Mouse (Mus musculus): ENCODE measurements around the gene Gm9573.

Gm9573 gene

DNA sequence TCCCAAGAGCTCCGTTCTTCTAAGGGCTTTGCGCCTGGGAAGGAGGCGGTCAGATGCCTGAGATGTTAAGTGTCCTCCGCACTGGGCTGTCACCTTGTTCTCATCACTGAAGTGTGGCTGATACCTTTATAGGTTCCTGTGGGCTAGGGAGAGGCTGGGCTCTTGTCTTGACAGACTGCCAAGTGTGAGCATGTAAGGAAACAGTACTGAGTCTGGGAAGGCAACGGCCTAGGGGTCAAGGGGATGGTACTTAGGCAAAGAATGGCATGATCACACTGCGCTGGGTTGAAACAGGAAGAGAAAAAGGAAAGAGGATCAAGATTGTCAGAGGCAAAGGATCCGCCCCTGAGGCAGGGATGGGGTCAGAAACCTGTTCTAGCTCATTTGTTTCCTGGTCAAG lies at the start of gene Gm9573:
TSS of gene Gm9573 (minus strand) at position 101 of the 400 bp plus-strand sequence.
- no peak for DNase-seq (ENCODE audit: low spot score)

- DNase-seq (ENCODE audit: low spot score), result peak; percentile 94
Observed at GRCm38 (mm10) chr17:35673416-35674035, 47.1 kb upstream of the Gm9573 start, which contains the start of gene Gtf2h4. TSS of gene Gtf2h4 (minus strand) at chr17:35673739.

DNA sequence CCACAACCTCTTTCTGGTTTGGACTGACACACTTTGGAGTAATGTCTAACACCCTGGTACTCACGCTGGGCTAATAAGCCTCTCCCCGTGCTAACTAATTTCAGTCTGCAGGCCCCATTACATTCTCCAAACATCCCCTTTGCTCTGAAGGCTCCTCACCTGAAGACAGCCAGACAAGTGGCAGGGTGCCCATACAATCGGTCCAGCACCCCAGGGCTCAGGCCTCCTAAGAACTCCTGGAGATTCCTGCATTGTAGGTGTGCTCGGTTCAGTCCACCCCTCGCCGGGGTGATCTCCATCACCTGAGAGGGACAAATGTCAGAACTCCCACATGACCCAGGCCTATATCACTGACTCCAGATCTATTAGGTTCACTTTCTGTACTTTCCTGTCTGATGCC lies 46.1 kb upstream of the Gm9573 start:
- DNase-seq (ENCODE audit: low spot score), result no peak

DNA sequence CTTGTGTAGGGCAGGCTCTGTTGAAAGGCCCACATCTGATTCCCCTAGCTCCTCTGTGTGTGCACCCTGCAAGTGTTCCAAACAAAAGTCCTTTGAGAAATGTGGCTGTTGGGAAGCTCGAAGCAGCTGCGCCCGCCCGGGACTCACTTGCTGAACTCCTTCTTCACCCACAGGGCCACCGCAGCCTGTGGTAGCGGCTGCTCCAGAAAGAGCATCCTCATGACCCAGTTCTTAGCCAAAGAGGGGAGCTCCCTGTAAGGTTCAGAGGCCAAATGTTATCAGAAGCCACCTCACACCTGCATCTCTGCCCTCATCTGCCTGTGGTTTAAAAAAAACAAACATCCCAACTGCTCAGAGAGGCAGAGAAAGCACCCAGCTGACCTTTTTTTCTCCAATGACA lies 45.4 kb upstream of the Gm9573 start:
- no peak for DNase-seq (ENCODE audit: low spot score)

DNA sequence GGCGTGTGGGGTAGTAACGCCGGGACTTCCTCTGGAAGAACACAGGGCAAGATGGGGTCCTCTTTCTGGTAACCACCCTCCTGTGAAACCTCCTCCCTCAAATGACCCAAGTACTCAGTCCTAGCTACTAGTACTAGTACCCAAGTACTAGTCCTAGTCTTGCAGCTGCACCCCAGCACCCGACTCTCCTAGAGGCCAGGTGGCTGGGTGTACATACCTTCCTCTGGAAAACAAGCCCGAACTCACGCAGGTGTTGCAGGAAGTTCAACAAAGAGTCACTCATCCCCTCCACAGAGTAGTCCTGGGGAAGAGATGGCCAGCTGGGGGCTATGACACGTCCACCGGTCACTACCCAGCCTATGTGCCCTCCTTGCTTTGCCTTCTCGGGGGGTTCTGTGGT lies 43.3 kb upstream of the Gm9573 start:
- no peak for DNase-seq (ENCODE audit: low spot score)

GRCm38 (mm10) chr17:35667334-35668065 lies 41.1 kb upstream of the Gm9573 start, which contains the start of gene Vars2:
TSS of gene Vars2 (minus strand) at chr17:35667592.
- DNase-seq (ENCODE audit: low spot score), result peak; percentile 95

DNA sequence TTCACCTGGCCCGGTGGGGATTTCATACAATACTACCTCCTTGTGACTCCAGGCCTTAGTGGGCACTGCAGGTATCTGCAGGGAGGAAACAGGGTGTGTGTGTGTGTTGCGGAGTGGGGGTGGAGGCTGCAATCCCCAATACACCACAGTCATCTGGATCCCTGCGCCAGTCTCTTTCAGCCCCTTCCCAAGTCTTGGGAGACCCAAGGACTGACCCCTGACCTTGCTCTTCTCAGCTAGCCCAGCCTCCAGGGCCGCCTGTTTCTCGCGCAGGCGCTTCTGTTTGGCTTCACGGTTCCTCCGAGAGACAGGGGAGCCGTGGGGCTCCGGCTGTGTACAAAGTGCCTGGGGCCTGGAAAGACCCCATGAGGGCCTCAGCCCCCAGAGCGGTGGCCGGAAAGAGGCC lies 40.4 kb upstream of the Gm9573 start:
- DNase-seq (ENCODE audit: low spot score), result peak; percentile 59

- no peak for DNase-seq (ENCODE audit: low spot score)
Observed at GRCm38 (mm10) chr17:35665957-35666515, 39.6 kb upstream of the Gm9573 start.

- DNase-seq (ENCODE audit: low spot score), result no peak
Observed at GRCm38 (mm10) chr17:35653086-35653485, 26.6 kb upstream of the Gm9573 start.

GRCm38 (mm10) chr17:35649429-35649828 lies 23.0 kb upstream of the Gm9573 start:
- DNase-seq (ENCODE audit: low spot score), result no peak

GRCm38 (mm10) chr17:35643609-35644236 lies 17.3 kb upstream of the Gm9573 start, which contains the start of gene Mucl3:
TSS of gene Mucl3 (minus strand) at chr17:35643695.
- DNase-seq (ENCODE audit: low spot score), result no peak

DNA sequence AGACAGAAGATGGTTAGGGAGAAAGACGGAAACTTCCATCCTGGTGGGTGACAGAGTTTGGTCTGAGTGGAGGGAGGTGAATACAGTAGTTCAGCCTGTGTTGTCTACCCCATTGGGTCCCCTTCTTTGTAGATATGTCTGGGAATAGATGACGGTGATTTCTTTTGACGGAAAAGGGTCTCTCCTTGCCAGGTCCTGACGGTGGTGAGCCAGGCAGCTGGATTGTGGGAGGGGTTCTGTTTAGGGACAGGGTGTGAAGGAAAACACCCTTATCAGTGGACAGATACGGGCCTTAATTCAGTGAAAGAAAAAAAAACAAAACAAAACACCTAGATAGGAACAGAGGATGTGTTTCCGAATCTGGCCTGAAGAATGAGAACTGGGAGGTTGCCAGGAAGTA lies 12.9 kb upstream of the Gm9573 start:
- no peak for DNase-seq (ENCODE audit: low spot score)

GRCm38 (mm10) chr17:35638475-35639190 lies 12.2 kb upstream of the Gm9573 start:
- DNase-seq (ENCODE audit: low spot score), result peak; percentile 84

DNA sequence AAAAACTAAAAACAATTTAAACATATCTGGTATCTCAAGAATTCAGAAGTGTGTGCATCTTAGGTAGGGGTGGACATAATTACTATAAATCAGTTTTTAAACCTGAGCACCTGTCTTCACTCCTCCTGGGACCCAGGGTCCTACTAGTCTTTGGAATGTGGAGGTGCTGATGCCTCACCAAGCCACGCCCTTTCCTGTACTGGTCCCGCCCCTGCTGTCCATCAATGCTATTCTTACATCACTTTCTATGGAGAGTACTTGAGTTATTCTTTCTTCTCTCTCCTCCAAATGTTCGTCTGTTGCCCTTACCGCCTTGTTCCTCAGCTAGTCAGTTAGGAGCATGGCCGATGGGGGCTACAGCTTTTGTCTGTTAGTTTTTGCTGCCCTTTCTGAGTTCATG lies 9.9 kb upstream of the Gm9573 start:
- DNase-seq (ENCODE audit: low spot score), result no peak

DNA sequence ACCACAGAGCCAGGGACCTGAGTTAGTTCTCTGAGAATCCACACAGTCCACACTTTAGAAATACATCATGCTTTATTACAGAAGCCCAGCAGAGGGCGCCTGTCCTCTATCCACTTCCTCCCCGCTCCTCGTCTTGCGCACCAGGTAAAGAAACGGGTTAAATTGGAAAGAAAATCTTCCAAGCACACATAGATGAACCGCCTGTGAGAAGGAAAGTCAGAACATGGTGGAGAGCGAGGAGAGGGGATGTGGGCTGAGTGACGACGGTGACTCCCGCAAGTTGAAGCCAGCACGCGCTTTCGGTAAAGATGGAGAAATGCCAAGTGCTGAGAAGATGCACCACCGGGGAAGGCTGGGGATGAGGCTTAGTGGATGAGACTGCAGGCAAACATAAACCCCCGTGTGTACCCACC lies 9.3 kb upstream of the Gm9573 start:
- peak; percentile 63 for DNase-seq (ENCODE audit: low spot score)

DNA sequence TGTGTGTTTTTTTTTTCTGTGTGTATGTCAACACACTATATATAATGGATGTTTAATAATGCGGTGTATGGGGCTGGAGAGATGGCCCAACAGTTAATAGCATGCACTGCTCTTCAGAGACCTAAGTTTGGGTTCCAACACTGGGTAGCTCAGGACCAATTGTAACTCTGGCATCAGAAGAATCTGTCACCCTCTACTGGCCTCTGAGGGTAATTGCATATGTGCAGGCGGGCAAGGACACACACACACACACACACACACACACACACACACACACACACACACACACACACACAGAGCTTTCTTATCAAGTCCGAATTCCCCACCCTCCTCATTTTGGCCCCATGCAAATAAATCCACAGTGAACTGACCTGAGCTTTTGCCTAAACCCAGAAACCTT lies 8.8 kb upstream of the Gm9573 start:
- no peak for DNase-seq (ENCODE audit: low spot score)

- DNase-seq (ENCODE audit: low spot score), result no peak
Observed at GRCm38 (mm10) chr17:35633992-35634391, 7.6 kb upstream of the Gm9573 start.

GRCm38 (mm10) chr17:35617127-35617526 lies 9.3 kb downstream of the Gm9573 start:
- DNase-seq (ENCODE audit: low spot score), result no peak

DNA sequence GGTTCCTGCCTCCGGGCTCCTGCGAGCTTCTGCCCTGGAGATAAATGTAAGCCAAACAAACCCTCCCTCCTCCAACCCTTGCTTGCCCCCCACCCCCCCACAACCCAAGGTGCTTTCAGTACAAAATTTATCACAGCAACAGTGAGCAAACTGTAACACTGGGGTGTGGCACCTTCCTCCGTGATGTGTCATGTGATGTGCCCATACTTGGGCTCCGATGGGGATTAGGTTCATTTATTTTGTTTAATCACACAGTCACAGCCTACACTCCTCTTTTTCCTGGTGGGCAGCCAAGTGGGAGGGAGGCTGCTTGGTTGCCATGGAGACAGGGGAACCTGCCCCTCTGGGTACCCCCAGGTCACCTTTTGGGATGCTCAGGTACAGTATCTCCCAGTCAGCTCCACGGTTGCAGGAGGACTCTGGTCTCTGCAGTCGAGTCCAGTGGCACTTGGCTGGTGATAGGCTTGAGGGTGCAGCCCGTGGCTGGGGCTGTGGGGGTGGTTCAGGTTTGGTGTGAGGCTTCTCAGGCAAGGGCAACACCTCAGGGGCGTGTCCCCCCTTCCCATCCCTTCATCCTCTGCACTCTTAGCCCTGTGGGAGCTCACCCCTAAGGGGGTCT lies 24.6 kb downstream of the Gm9573 start:
- no peak for DNase-seq (ENCODE audit: low spot score)

DNA sequence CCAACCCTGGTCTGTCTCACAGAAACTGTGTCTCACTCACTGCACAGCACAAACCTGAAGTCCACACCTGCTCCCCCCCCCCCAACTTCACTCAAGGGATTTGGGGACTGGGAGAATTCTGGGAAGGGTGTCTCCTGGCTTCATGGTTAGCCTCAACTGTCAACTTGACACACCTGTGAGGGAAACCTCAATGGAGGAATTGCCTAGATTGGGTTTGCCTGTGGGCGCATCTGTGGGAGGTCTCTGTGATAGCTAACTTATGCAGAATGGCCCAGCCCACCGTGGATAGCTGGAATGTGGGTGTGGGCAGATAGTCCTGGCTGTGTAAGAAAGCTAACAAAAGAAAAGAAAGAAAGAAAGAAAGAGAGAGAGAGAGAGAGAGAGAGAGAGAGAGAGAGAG lies 25.2 kb downstream of the Gm9573 start, which contains the start of gene Sfta2:
TSS of gene Sfta2 (plus strand) at position 301 of the 400 bp plus-strand sequence.
- no peak for DNase-seq (ENCODE audit: low spot score)

- DNase-seq (ENCODE audit: low spot score), result no peak
Observed at GRCm38 (mm10) chr17:35597399-35597798, 29.0 kb downstream of the Gm9573 start.
